Mouse (Mus musculus): ENCODE data around the gene Arhgef28. TPM values are rescaled to one million over a fixed set of nuclear protein-coding genes. Genes with fewer than 3 reads are reported as not detected.

Gene Arhgef28
- total RNA-seq, 2 experiments from 2014 or later = 90.3 to 90.9 TPM

- no peak for DNase-seq (ENCODE audit: extremely low spot score in 1 of 2, low spot score in 1 of 2)
Observed at GRCm38 (mm10) chr13:97869428-97869827, 336.8 kb downstream of the Arhgef28 start.

- no peak for DNase-seq (ENCODE audit: extremely low spot score in 1 of 2, low spot score in 1 of 2)
Observed at GRCm38 (mm10) chr13:97867322-97867962, 338.8 kb downstream of the Arhgef28 start.

DNA sequence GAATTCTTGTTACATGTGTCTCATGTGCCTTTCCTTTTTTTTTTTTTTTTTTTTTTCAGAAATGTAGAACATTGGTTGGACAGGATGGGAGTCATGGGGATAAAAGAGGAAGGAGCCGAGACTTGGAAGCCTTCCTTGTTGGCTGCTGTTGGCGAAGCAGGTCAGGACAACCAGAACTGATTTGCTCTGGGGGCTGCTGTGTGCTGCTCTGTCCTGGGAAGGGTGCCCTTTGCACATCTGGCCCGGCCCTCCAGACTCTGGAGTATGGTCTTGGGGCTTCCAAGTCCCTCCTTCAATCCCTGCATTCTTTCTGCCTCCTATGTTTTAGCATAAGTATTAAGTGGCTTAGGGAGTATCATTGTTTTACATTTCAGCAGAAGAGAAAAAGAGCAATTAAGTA, 347.2 kb downstream of the Arhgef28 start:
- no peak for DNase-seq (ENCODE audit: extremely low spot score in 1 of 2, low spot score in 1 of 2)

DNA sequence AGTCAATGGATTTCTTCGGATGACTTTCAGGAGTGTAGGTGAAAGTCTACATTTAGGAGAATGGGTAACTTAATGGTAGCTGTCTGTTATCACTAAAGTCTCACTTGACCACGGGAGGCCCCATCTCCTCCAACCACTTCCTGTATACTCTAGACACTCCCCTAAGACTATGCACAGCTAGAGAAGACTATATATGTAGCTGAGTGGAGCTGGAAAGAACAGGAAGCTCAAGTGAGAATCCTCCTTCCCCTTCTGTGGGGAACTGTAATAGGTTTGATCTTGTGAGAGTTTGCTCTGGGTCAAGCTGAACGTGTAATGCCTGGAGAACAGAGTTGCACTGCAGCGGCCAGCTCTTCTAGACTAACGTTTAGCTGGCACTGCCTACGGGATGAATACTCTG, 348.4 kb downstream of the Arhgef28 start:
- DNase-seq (ENCODE audit: extremely low spot score in 1 of 2, low spot score in 1 of 2) = no peak

- no peak for DNase-seq (ENCODE audit: extremely low spot score in 1 of 2, low spot score in 1 of 2)
Observed at GRCm38 (mm10) chr13:97853356-97853968, 352.8 kb downstream of the Arhgef28 start.

Other genes with a start within 250 kb of the Arhgef28 start
- gene Utp15, start 56.6 kb upstream of the Arhgef28 start, total RNA-seq (2021) = 10 to 100 TPM; 17.2 to 23.0 TPM
- gene Ankra2, start 56.6 kb upstream of the Arhgef28 start, total RNA-seq (2021) = 10 to 100 TPM; 49.8 to 51.0 TPM
- gene Gm21976, start 73.4 kb upstream of the Arhgef28 start, total RNA-seq (2021) = not detected
- gene Btf3, start 110.6 kb upstream of the Arhgef28 start, total RNA-seq (2021) = 100 to 1,000 TPM; 196 to 221 TPM
- 1 to 10 TPM in 1 of 2 experiments, under 1 TPM in 1; 0.71 to 1.0 TPM for gene Foxd1, start 147.8 kb upstream of the Arhgef28 start, total RNA-seq (2021)

Measured in layer of hippocampus, postnatal 25 days (tissue).